Mouse (Mus musculus) thymus, postnatal 36 days (tissue): ENCODE measurements around the gene Kcna2.

ENCODE experiments used
- DNase-seq, 2 experiments: peaks; one replicate each; pipeline ENCODE4 v3.0.0; 2022; ENCODE audit warnings: mixed read lengths in 2 of 2

The Kcna2 gene

DNA sequence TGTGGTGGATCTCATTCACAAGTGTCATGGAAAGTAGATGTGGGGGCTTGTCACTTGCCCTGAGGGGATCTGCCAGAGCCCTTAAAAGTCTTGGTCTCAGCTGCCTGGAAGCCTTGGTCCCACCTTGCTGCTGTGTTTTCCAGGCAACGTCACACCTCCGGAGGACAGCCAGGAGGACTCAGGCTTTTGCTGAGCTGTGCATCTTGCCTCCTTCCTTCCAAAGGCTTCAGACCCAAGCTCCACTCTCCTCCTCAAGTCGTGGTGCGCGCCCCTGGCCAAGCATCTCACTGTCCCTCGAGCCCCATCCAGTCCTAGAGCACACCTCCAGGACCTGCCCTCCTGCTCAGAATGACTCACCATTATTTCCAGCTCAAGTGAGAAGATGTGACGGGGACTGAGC, 2.1 kb downstream of the Kcna2 start:
- no peak for DNase-seq

DNA sequence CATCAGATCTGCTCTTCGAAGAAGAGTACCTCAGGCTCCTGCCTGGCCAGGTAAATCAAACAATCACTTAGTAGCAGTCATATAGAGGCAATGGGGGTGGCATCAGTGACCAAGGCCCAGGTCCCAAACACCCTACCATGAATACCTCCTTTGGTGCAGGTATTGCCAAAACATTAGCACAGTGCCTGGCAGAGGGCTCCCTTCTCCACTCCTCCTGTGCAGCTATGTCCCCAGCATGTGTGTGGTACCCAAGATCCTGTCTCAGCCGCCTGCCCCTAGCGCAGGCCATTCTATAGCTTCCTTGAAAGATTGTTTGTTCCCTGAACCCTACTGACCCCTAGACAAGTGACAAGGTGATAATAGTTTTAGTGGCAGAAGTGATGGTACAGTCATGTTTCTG, 2.5 kb downstream of the Kcna2 start:
- no peak for DNase-seq

DNA sequence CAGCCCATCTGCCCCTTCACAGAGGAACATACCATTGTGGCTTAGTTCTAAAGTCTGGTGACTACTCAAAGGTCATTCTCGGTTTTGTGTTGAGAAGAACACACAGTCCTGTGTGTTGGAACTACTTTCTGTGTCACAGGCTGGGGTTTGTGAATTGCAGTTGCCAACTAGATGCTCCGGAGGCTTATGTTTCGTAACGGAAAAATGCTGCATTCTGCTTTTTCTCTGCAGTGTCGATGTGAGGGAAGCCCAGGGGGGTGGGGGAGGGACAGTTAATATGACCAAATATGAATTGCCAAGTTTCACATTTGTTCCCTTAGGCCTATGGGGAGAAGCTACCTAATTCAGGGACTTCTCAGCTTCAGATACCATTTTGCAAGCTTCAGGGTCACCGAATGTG, 5.0 kb downstream of the Kcna2 start:
- DNase-seq = no peak

DNA sequence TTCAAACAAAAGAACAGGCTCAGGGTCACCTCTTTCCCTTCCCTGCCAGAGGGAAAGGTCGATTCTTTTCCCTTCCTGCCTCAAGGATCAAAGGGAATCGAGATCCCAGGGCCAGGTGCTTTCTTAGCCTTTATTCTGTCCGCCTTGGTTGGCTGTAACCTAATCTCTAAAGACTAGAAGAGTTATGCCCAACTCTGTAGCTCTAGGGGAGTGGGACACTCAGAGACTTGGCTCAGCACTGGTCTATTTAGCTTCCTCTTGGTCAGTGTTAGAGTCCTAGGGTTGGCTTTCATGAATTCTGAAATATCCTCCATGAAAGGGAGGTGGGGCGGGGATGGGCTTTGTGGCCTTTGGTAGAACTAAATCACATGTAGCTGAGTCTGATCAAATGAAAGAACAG, 11.6 kb downstream of the Kcna2 start:
- DNase-seq = no peak

- no peak for DNase-seq
Observed at GRCm38 (mm10) chr3:107112932-107113659, 12.2 kb downstream of the Kcna2 start.

GRCm38 (mm10) chr3:107113771-107114737, 13.1 kb downstream of the Kcna2 start:
- DNase-seq = no peak

DNA sequence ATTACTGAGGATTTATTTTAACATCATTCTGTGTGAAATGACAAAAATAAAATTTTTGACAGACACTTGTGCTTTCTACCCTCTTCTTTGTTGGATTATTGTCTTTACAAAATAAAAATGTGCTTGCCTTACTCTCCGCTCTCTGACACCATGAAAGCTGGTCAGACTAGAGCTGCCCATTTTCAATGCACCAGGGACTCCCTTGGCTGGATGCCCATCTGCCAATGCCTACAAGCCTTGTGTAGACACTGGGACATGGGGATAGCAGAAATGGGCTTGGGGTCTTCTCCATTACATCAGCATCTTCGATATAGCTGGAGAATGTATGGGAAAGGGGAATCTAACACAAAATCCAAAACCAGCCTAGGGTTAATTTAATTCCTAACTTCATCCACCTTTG, 14.0 kb downstream of the Kcna2 start:
- no peak for DNase-seq

DNA sequence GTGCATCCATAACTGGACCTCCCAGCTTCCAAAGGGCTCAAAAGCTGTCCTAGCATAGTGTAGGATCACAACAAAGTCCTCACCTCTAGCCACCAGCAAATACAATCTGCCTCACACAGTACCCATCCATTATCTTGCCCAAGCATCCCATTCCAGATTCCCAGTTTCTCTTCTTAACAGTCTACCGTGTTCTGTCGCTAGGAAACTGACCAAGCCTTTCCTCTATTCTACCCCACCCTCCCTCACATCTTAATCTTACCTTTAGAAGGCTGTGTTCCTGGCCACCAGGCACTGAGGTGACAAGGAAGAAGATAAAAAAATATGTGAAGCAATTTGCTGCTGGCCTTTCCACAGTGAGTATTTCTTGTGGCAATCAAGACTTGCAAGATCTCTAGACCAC, 14.8 kb downstream of the Kcna2 start:
- DNase-seq = no peak

DNA sequence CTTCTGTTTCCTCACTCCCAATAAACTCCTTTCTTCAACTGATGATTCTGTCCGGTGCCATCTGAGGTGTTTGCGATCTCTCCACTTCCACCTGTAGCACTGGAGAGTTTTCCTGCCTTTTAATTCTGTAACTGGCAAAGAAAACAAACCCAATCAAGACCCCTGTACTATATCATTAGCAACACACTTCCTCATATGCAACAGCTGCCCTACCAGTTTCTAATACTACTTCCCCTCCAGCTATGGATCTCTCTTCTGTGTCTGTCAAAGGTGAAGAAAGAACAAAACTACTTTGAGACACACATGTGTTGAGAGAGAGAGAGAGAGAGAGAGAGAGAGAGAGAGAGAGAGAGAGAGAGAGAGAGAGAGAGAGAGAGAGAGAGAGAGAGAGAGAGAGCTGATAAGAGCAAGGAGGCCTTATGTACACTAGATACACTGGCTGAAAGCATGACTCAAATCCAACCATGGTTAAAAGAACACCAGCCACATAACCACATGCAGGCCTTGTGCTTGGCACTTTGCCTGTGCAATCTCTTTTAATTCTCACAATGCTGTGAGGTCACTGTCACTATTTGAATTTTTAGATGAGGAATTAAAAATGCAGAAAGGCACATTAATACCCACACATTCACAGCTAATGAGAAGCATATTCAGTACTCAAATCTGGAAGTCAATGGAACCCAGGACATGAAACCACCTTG, 19.1 kb downstream of the Kcna2 start:
- DNase-seq = no peak

- DNase-seq = no peak
Observed at GRCm38 (mm10) chr3:107122306-107122705, 21.4 kb downstream of the Kcna2 start.

DNA sequence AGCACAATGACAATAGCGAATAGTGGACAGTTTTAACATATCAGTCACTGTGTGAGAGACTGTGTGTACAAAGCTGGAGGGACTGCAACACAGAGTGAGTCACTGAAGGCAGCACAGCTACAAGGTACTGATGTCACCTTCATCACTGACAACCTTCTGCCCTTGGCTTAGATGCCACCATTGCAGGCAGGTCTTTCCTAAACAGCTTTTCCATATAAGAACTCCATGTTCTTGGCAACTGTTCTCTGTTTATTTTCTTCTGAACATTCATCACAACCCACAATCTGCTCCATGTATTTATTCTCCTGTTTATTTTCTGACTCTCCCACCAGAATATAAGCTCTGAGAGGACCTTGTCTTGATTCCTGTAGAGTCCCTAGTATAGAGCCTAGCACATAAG, 26.7 kb downstream of the Kcna2 start:
- no peak for DNase-seq

GRCm38 (mm10) chr3:107128421-107128820, 27.5 kb downstream of the Kcna2 start:
- DNase-seq = no peak

- DNase-seq = no peak
Observed at GRCm38 (mm10) chr3:107129251-107129650, 28.3 kb downstream of the Kcna2 start.

DNA sequence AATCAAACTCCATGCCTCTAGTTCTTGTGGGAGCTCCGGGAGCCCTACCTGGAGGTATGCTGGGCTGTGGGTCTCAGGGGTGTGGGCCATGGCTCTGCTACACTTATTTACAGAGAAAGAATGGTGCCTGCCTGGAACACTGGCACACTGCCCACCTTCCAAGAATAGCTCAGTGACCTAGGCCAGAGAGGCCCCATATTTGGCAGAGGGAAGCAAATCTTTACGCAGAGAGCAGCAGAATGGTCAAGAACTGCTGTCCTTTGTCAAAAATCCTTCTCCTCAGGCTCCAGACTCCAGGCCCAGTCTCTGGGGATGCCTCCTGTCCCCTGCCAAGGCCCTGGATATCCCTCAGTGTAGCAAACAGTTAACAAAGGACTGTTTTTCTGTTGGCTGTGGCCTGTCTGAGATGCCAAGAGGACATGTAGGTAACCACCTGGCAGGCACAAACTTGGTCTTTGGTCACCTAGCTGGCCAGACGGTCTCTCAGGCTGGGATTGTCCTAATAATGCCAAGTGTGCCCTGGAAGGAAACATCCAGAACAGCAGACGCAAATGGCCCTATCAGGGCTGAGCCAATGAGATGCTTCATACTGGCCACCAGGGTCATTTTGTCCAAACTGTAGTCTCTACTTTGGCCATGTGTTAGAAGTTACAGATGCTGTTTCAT, 29.8 kb downstream of the Kcna2 start:
- DNase-seq = no peak

GRCm38 (mm10) chr3:107131846-107132245, 30.9 kb downstream of the Kcna2 start:
- no peak for DNase-seq

GRCm38 (mm10) chr3:107132651-107133050, 31.7 kb downstream of the Kcna2 start:
- no peak for DNase-seq

DNA sequence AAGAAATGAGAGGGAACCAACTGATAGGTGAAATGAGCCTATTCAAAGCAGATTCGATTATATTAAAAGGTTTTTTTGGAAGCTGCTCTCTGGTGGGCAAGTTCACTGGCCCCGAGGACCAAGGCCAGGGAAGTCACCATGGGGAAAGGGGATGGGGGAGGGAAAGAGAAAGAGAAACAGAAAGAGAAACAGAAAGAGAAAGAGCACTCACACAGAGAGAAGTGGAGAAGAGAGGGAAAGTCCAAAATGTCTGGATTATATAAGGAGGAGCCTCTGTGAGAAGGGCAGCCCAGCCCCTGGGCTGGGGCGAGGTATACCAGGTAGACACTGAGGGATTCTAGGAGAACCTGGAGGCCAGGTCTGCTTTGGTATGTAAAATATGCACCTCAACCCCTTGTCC, 33.5 kb downstream of the Kcna2 start:
- no peak for DNase-seq

DNA sequence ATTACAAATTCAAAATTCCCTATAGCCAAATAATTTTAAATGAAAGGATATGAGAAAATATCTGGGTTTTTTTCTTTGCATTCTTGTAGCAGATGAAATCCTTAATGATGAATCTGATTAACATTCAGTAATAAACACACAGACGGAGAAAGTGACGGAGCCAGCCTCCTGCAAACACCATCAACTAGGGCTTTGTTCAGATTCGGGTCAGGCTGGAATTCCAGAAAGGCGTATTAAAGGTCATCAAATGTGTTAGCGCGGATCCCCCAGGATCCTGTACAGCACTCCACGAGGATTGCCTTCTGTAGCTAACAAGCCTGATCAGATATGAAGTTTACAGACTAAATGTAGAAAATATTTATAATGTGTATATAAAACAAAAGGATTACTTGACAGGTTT, 46.2 kb downstream of the Kcna2 start:
- no peak for DNase-seq

GRCm38 (mm10) chr3:107149006-107149405, 48.1 kb downstream of the Kcna2 start:
- DNase-seq = peak; percentile 72 to 75

GRCm38 (mm10) chr3:107150469-107150868, 49.5 kb downstream of the Kcna2 start:
- DNase-seq = no peak

DNA sequence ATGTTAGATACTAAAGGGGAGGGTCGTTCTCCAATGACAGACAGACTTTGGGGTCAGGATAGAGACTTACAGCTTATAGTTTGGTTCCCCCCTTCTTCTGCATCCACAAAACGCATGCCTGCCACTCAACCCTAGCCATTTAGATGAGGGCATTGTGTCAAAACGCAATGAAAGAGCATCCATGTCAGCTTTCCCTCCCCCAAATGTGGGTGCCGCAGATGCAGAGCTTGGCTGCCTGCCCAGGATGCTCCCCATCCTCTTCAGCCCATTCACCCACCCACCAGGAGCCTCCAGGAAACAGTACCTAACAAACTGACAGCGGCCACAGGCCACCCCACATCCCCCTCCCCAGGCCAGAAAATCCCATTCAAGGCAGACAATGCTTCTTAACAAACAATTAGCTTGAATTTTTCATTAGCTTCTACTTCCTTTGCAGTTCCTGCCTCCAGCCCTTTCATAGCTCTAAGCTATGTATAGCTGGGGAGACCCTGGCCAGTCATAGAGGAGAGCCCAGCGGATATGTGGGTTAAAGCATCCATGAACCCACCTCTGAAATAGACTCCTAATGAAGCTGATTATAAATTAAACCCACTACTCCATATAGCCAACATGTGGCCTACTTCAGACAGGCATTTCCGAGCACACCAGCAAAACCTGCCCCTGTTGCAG, 50.1 kb downstream of the Kcna2 start:
- no peak for DNase-seq
